Mouse (Mus musculus): ENCODE data around the gene Olfr722. TPM values are rescaled to one million over a fixed set of nuclear protein-coding genes. Genes with fewer than 3 reads are reported as not detected.
"Not testable (repeated sequence)": the region's sequence is repeated elsewhere in the genome, so short reads cannot be mapped to it uniquely, and the experiment has no call there.

The Olfr722 gene
- polyA plus RNA-seq (2012; rRNA removed) = not detected in 2 replicates

- Histone ChIP-seq H3K4me1 (ENCODE audit: control insufficient read depth, insufficient read depth, insufficient read length, low read length) (no peaks in the 10 kb centered on the region), H3K27ac (ENCODE audit: insufficient read depth, low read depth, low read length) (no peak within 1 kb of the TSS), H3K4me3 (ENCODE audit: low read depth, low read length) (no peak within 1 kb of the TSS), H3K27me3 (ENCODE audit: control insufficient read depth, insufficient read depth, low read length) (no peaks in the 10 kb centered on the region), H3K36me3 (ENCODE audit: control insufficient read depth, insufficient read depth, low read length) (no peaks in the 10 kb centered on the region)
- TF ChIP-seq CTCF (IDR thresholded peaks at IDR 0.05; ENCODE audit: extremely low read depth, insufficient read length, insufficient replicate concordance, low read depth, low read length) (no peak), POLR2A (IDR thresholded peaks at IDR 0.05; ENCODE audit: low read depth, low read length) (no peak)
Measured at GRCm38 (mm10) chr14:49901899-49902298, at the start of gene Olfr722. Gene Olfr722 (minus strand): TSS chr14:49901999.

GRCm38 (mm10) chr14:49931687-49932086 is 29.9 kb upstream of the Olfr722 start, which contains the start of gene Olfr723:
Gene Olfr723 (minus strand): TSS chr14:49931787.
- not testable (repeated sequence) for H3K27ac ChIP-seq (ENCODE audit: insufficient read depth, low read depth, low read length)

GRCm38 (mm10) chr14:49860387-49860786 is 41.4 kb downstream of the Olfr722 start:
- TF ChIP-seq CTCF (IDR thresholded peaks at IDR 0.05; ENCODE audit: extremely low read depth, insufficient read length, insufficient replicate concordance, low read depth, low read length) (no peak), POLR2A (IDR thresholded peaks at IDR 0.05; ENCODE audit: low read depth, low read length) (no peak)

More at GRCm38 (mm10) chr14:49931687-49932086, 29.9 kb upstream of the Olfr722 start, which contains the start of gene Olfr723:
- not testable (repeated sequence) for H3K36me3 ChIP-seq (ENCODE audit: control insufficient read depth, insufficient read depth, low read length); H3K27me3 ChIP-seq (ENCODE audit: control insufficient read depth, insufficient read depth, low read length); H3K4me3 ChIP-seq (ENCODE audit: low read depth, low read length); H3K4me1 ChIP-seq (ENCODE audit: control insufficient read depth, insufficient read depth, insufficient read length, low read length)

More at GRCm38 (mm10) chr14:49860387-49860786, 41.4 kb downstream of the Olfr722 start:
- Histone ChIP-seq H3K36me3 (ENCODE audit: control insufficient read depth, insufficient read depth, low read length) (no peaks in the 10 kb centered on the region), H3K4me3 (ENCODE audit: low read depth, low read length) (no peak overlapping the region), H3K27ac (ENCODE audit: insufficient read depth, low read depth, low read length) (no peak overlapping the region), H3K4me1 (ENCODE audit: control insufficient read depth, insufficient read depth, insufficient read length, low read length) (no peaks in the 10 kb centered on the region), H3K27me3 (ENCODE audit: control insufficient read depth, insufficient read depth, low read length) (no peaks in the 10 kb centered on the region)

Other genes starting within 250 kb of the Olfr722 start
- 0.47 and 0.61 TPM in 2 replicates for gene Armh4, start 118.6 kb downstream of the Olfr722 start, polyA plus RNA-seq (2012; rRNA removed)
- gene Olfr723, start 29.8 kb upstream of the Olfr722 start, polyA plus RNA-seq (2012; rRNA removed) = not detected in 2 replicates
- gene Olfr724, start 61.3 kb upstream of the Olfr722 start, polyA plus RNA-seq (2012; rRNA removed) = not detected in 2 replicates
- not detected in 2 replicates for gene Olfr725, start 138.4 kb upstream of the Olfr722 start, polyA plus RNA-seq (2012; rRNA removed)
- gene Olfr726, start 189.0 kb upstream of the Olfr722 start, polyA plus RNA-seq (2012; rRNA removed) = not detected in 2 replicates
- gene Olfr727, start 221.2 kb upstream of the Olfr722 start, polyA plus RNA-seq (2012; rRNA removed) = not detected in 2 replicates
- gene Olfr728, start 240.7 kb upstream of the Olfr722 start, polyA plus RNA-seq (2012; rRNA removed) = not detected in 2 replicates

Data from small intestine, adult 2 months (tissue).